Mouse (Mus musculus) lung, adult 2 months (tissue): ENCODE data around the gene Ercc8.

Experiments
- CTCF ChIP-seq: fragments of 200-500 bp; IDR thresholded peaks from 2 replicates; pipeline ENCODE4 v1.5.1; 2011; ENCODE audit warnings: mild to moderate bottlenecking, low read length, control low read depth; ENCODE audit not compliant: insufficient read depth
- POLR2A ChIP-seq: fragments of 200-500 bp; IDR thresholded peaks from 2 replicates; pipeline ENCODE4 v1.6.1; 2011; ENCODE audit warnings: low read depth, mild to moderate bottlenecking, control low read depth, low read length, borderline replicate concordance; ENCODE audit errors: extremely low read depth

- TF ChIP-seq POLR2A: no peak
- TF ChIP-seq CTCF: no peak
Measured at GRCm38 (mm10) chr13:108241715-108242114, 83.2 kb downstream of the Ercc8 start.
